In genomic region chr16:44552726-44553125, GRCm38 (mm10) we compare ENCODE assay signal across 14 mouse cellular contexts. TPM values are rescaled to one million over a fixed set of nuclear protein-coding genes. Genes with fewer than 3 reads are reported as not detected.
DNase-seq lines count a peak whose midpoint lies in the region; ATAC-seq and TF ChIP-seq lines count a peak whose summit lies in the region.
"Had no signal": no experiment of that assay in that cellular context is flagged by ENCODE, and none has a peak within 500 bp of the region (broad histone marks: within the 10 kb centered on the region; RNA-seq: fewer than 3 reads in every experiment).

No protein-coding gene starts in this region.

- H3K9me3 ChIP-seq in limb, embryonic 12.5 days, result no peaks in the 10 kb centered on the region
- H3K9me3 ChIP-seq in limb, embryonic 10.5 days (replicated peaks), result no peaks in the 10 kb centered on the region
- H3K9me3 ChIP-seq in hindbrain, embryonic 13.5 days, result no peaks in the 10 kb centered on the region
- H3K9me3 ChIP-seq in midbrain, embryonic 13.5 days, result no peaks in the 10 kb centered on the region

- H3K9ac ChIP-seq in limb, embryonic 12.5 days (replicated peaks), result peak overlapping the region; percentile 34; the same call in 1 of the 2 replicates
- peak overlapping the region; percentile 43 for H3K9ac ChIP-seq in hindbrain, embryonic 13.5 days
- peak overlapping the region; percentile 15; the same call in 1 of the 2 replicates for H3K9ac ChIP-seq in midbrain, embryonic 13.5 days (replicated peaks)

- H3K4me3 ChIP-seq in cerebellum, adult 2 months (replicated peaks; ENCODE audit: insufficient read depth, low read depth, low read length), result no peak overlapping the region
- 0 out of 2 replicates have a peak overlapping the region, but pooled peaks have one; percentile 2 for H3K4me3 ChIP-seq in limb, embryonic 12.5 days (replicated peaks)
- H3K4me3 ChIP-seq in limb, embryonic 10.5 days, result no peak overlapping the region
- no peak overlapping the region for H3K4me3 ChIP-seq in hindbrain, embryonic 13.5 days
- peak overlapping the region; percentile 33; the same call in 1 of the 2 replicates for H3K4me3 ChIP-seq in midbrain, embryonic 13.5 days (replicated peaks)

- ATAC-seq in limb, embryonic 12.5 days (ENCODE audit: insufficient number of reproducible peaks, insufficient read depth, low FRiP score, low TSS enrichment, low read depth), result no peak
- no peak for ATAC-seq in hindbrain, embryonic 13.5 days (ENCODE audit: low FRiP score)
- no peak for ATAC-seq in midbrain, embryonic 13.5 days

- H3K36me3 ChIP-seq in limb, embryonic 12.5 days, result peaks cover 35% of the 10 kb centered on the region
- peaks cover 38% of the 10 kb centered on the region for H3K36me3 ChIP-seq in limb, embryonic 10.5 days
- H3K36me3 ChIP-seq in hindbrain, embryonic 13.5 days, result no peaks in the 10 kb centered on the region
- 0 out of 2 replicates have a peak, but pooled peaks cover 3% of the 10 kb centered on the region for H3K36me3 ChIP-seq in midbrain, embryonic 13.5 days

- no peak for DNase-seq in cerebellum, adult 2 months
- DNase-seq in cerebellum, postnatal 14 days, result no peak
- DNase-seq in limb, embryonic 10.5 days (ENCODE audit: low spot score), result no peak
- DNase-seq in urinary bladder, postnatal 14 days (ENCODE audit: low spot score), result no peak
- no peak for DNase-seq in thymus, postnatal 0 days (ENCODE audit: low spot score)
- DNase-seq: embryo, embryonic 11 days; heart, postnatal 36 days; kidney, adult 18-20 months; lung, postnatal 10 days; thymus, postnatal 4 days had no signal

- 43% methylated on average over 5 of the region's 5 CpGs for WGBS in cerebellum, adult 2 months
- WGBS in limb, embryonic 12.5 days, result 75% methylated on average over 5 of the region's 5 CpGs
- 91% methylated on average over 5 of the region's 5 CpGs for WGBS in limb, embryonic 10.5 days
- 82% methylated on average over 5 of the region's 5 CpGs for WGBS in hindbrain, embryonic 13.5 days
- 75% methylated on average over 5 of the region's 5 CpGs for WGBS in midbrain, embryonic 13.5 days

- no peak for TF ChIP-seq POLR2A in cerebellum, adult 2 months (IDR thresholded peaks at IDR 0.05; ENCODE audit: borderline replicate concordance, insufficient read depth, low read length)

- no peak for TF ChIP-seq CTCF in cerebellum, adult 2 months (IDR thresholded peaks at IDR 0.05; ENCODE audit: borderline replicate concordance, insufficient read depth, low read depth, low read length)

- no peaks in the 10 kb centered on the region for H3K27me3 ChIP-seq in cerebellum, adult 2 months (ENCODE audit: control insufficient read depth, insufficient read depth, low read length)
- H3K27me3 ChIP-seq in limb, embryonic 12.5 days, result no peaks in the 10 kb centered on the region
- no peaks in the 10 kb centered on the region for H3K27me3 ChIP-seq in limb, embryonic 10.5 days (ENCODE audit: low read depth, poor library complexity, severe bottlenecking)
- no peaks in the 10 kb centered on the region for H3K27me3 ChIP-seq in hindbrain, embryonic 13.5 days
- H3K27me3 ChIP-seq in midbrain, embryonic 13.5 days, result no peaks in the 10 kb centered on the region

- H3K27ac ChIP-seq in cerebellum, adult 2 months (ENCODE audit: insufficient read depth, low read length), result peak overlapping the region; percentile 89
- H3K27ac ChIP-seq in limb, embryonic 12.5 days, result peak overlapping the region; percentile 64; the same call in 1 of the 2 replicates
- no peak overlapping the region for H3K27ac ChIP-seq in limb, embryonic 10.5 days
- peak overlapping the region; percentile 76 for H3K27ac ChIP-seq in hindbrain, embryonic 13.5 days
- peak overlapping the region; percentile 68 for H3K27ac ChIP-seq in midbrain, embryonic 13.5 days

- H3K4me2 ChIP-seq in limb, embryonic 12.5 days, result peak overlapping the region; percentile 40
- peak overlapping the region; percentile 39 for H3K4me2 ChIP-seq in hindbrain, embryonic 13.5 days
- H3K4me2 ChIP-seq in midbrain, embryonic 13.5 days (replicated peaks), result peak overlapping the region; percentile 54
- H3K4me2 ChIP-seq: liver, embryonic 11.5 days had no signal

- peaks cover 51% of the 10 kb centered on the region for H3K4me1 ChIP-seq in cerebellum, adult 2 months (ENCODE audit: control insufficient read depth, insufficient read depth, low read length)
- H3K4me1 ChIP-seq in limb, embryonic 12.5 days (replicated peaks), result peaks cover 76% of the 10 kb centered on the region
- H3K4me1 ChIP-seq in limb, embryonic 10.5 days, result peaks cover 82% of the 10 kb centered on the region
- H3K4me1 ChIP-seq in hindbrain, embryonic 13.5 days (replicated peaks), result peaks cover 71% of the 10 kb centered on the region
- H3K4me1 ChIP-seq in midbrain, embryonic 13.5 days (replicated peaks), result peaks cover 85% of the 10 kb centered on the region

RNA-seq across cellular contexts. Expression of gene Boc, which starts 6.0 kb away (rescaled TPM):
- polyA plus RNA-seq in cerebellum, adult 2 months (2012; rRNA removed), result 37.9 and 43.6 TPM in 2 replicates
- polyA plus RNA-seq in limb, embryonic 12.5 days (2016; fragmentation: Nextera tagmentation; extraction: Ambion mirVana), result 43.1 and 50.8 TPM in 2 replicates
- 20.0 and 38.3 TPM in 2 replicates for polyA plus RNA-seq in limb, embryonic 10.5 days (2016; fragmentation: Nextera tagmentation; extraction: Ambion mirVana)
- polyA plus RNA-seq in hindbrain, embryonic 13.5 days (2015; fragmentation: Nextera tagmentation; extraction: Ambion mirVana), result 14.0 and 17.2 TPM in 2 replicates
- polyA plus RNA-seq in midbrain, embryonic 13.5 days (2015; fragmentation: Nextera tagmentation; extraction: Ambion mirVana), result 22.5 and 27.3 TPM in 2 replicates
- polyA plus RNA-seq in thymus, postnatal 0 days (2015; fragmentation: Nextera tagmentation; extraction: Ambion mirVana), result 4.4 and 4.5 TPM in 2 replicates

Comparison
In these comparisons a context has a peak if more than half of its experiments do, and no peak if none do; other contexts are left out.
1. H3K4me3 ChIP-seq: peak in limb, embryonic 12.5 days (single experiment) and midbrain, embryonic 13.5 days (single experiment); none in cerebellum, adult 2 months (single experiment), limb, embryonic 10.5 days (single experiment) and hindbrain, embryonic 13.5 days (single experiment).
2. Peak in every context shown above with its lines, with median percentiles within 50 percentile points of each other: H3K4me2 ChIP-seq and H3K9ac ChIP-seq.